Mouse (Mus musculus) heart, embryonic 15.5 days (tissue): ENCODE measurements at regions not wholly inside any gene's neighbourhood (a gene's known extent, or its start where the extent isn't known, plus 50 kb on each side); places are given as distances from the start of the nearest gene placed in this dataset.

Source experiments
- ATAC-seq: fragments of 200-750 bp; cut with Nextera tagmentation; replicated peaks from 2 replicates; pipeline ENCODE4 v1.8.0; 2017; ENCODE audit warnings: low read depth, moderate TSS enrichment; ENCODE audit not compliant: insufficient number of reproducible peaks, insufficient read depth, low FRiP score
- H3K27ac ChIP-seq: fragments of 300-500 bp; sonication (generic); 2 replicates; pipeline ENCODE4 v1.5.1; 2015; ENCODE audit warnings: mild to moderate bottlenecking, inconsistent platforms
- H3K27me3 ChIP-seq: fragments of 300-500 bp; sonication (generic); 2 replicates; pipeline ENCODE4 v1.6.1; 2015; ENCODE audit warnings: inconsistent platforms
- H3K36me3 ChIP-seq: fragments of 300-500 bp; sonication (generic); 2 replicates; pipeline ENCODE4 v1.6.1; 2015; ENCODE audit warnings: mild to moderate bottlenecking, inconsistent platforms
- H3K4me1 ChIP-seq: fragments of 300-500 bp; sonication (generic); replicated peaks from 2 replicates; pipeline ENCODE4 v1.6.1; 2015; ENCODE audit warnings: inconsistent platforms
- H3K4me2 ChIP-seq: fragments of 300-500 bp; sonication (generic); 2 replicates; pipeline ENCODE4 v1.6.1; 2015; ENCODE audit warnings: inconsistent platforms, mild to moderate bottlenecking, moderate library complexity
- H3K4me3 ChIP-seq: fragments of 300-500 bp; sonication (generic); 2 replicates; pipeline ENCODE4 v1.5.1; 2015; ENCODE audit warnings: mild to moderate bottlenecking, inconsistent platforms
- H3K9ac ChIP-seq: fragments of 300-500 bp; sonication (generic); 2 replicates; pipeline ENCODE4 v1.6.1; 2015; ENCODE audit warnings: mild to moderate bottlenecking, inconsistent platforms
- H3K9me3 ChIP-seq: fragments of 300-500 bp; sonication (generic); replicated peaks from 2 replicates; pipeline ENCODE4 v1.6.1; 2016; ENCODE audit warnings: inconsistent platforms
- WGBS: fragments of 180-500 bp; shearing (Covaris S2); methylation state at CpG from one replicate; pipeline ENCODE4 v1.1.7; 2015; ENCODE audit warnings: mixed read lengths; 5-methylcytosine and 5-hydroxymethylcytosine counted together

DNA sequence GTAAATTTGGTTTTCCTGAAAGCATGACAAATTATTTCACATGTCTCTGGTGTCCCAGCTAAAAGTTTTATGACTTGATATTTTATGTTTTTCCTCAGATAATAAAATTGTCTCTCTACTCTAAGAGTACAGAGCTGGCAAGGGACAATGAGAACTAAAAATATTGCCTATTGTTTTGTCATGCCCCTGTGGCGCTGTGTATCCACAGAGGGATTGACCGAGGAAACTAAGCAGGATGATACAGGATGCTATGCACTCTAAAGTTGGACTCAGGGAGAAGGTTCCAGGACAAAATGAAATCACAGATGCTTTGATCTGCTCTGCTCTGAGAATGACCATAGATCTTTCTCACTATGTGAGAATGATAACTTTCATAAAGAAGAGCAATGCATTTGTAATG, 1203.3 kb upstream of the Flrt2 start:
- no peaks in the 10 kb centered on the region for H3K27me3 ChIP-seq

DNA sequence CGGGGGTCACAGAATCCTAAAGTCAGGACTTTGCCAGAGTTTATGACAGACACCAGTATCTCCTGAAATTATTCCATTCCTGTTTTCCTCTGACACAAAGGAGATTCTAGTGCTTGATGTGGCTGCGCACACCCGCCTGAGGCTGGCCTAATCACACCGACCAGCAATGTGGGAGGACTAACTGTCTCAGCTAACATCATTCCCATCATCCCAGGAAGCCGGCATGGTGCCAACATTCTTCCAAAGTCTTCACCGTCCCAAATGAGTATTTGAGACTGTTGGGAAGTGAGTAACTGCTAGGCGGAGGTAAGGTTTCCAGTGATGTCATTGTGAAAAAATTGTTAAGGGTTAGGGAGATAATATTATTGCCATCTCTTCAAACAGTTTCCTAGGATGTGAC, 1183.9 kb upstream of the Flrt2 start:
- no peaks in the 10 kb centered on the region for H3K9me3 ChIP-seq
- WGBS = 58% methylated on average over 7 of the region's 7 CpGs
- no peaks in the 10 kb centered on the region for H3K36me3 ChIP-seq
- no peaks in the 10 kb centered on the region for H3K27me3 ChIP-seq
- no peak overlapping the region for H3K9ac ChIP-seq
- no peak overlapping the region for H3K4me2 ChIP-seq
- no peak overlapping the region for H3K27ac ChIP-seq
- peaks cover 4% of the 10 kb centered on the region for H3K4me1 ChIP-seq
- H3K4me3 ChIP-seq = no peak overlapping the region
- no peak for ATAC-seq

More for the DNA sequence above, 1203.3 kb upstream of the Flrt2 start:
- Histone ChIP-seq H3K9ac (no peak overlapping the region), H3K9me3 (no peaks in the 10 kb centered on the region), H3K4me3 (no peak overlapping the region), H3K27ac (no peak overlapping the region), H3K4me1 (no peaks in the 10 kb centered on the region), H3K36me3 (no peaks in the 10 kb centered on the region), H3K4me2 (no peak overlapping the region)
- no peak for ATAC-seq
- 48% methylated on average over 2 of the region's 2 CpGs for WGBS

DNA sequence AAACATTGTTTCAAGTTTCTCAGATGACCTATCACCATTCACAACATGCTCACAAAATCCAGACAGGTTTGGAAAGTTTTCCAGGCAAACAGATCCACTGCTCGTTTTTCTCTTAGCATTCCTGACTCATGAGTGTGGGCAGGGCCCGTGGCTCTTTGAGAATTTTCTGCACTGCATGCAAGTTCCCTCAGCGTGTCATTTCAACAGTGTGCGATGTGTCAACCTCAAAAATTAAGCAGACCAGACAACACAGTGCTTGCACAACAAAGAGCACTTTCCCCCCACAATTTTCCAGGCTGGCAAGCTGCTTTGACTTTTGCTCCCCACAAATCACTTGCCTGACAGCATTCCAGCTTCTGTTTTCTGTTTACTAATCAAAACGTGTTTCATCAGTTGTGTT, 1182.2 kb upstream of the Flrt2 start:
- H3K4me3 ChIP-seq = no peak overlapping the region
- ATAC-seq = no peak
- H3K36me3 ChIP-seq = no peaks in the 10 kb centered on the region
- 15% methylated on average over 5 of the region's 5 CpGs for WGBS
- H3K9me3 ChIP-seq = no peaks in the 10 kb centered on the region
- H3K4me1 ChIP-seq = peaks cover 4% of the 10 kb centered on the region
- H3K27ac ChIP-seq = no peak overlapping the region
- H3K9ac ChIP-seq = no peak overlapping the region
- no peak overlapping the region for H3K4me2 ChIP-seq
- H3K27me3 ChIP-seq = no peaks in the 10 kb centered on the region

DNA sequence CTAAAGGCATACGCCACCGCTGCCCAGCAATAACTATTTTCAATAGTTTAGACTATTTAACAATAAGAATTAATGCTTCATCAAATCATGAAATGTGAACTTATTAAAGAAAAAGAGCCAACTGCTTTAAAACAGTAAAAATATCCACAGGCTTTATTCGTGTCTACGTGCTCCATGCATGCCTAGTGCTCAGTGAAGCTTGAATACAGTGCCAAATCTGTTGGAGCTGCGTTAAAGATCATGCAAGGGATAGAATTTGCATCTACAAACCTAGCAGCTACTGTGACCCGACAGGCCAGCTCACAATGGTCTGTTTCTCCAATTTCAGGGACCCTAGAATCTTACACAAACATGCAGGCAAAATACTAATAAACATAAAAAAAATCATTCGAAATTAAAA, 1147.3 kb upstream of the Flrt2 start:
- 88% methylated on average over 7 of the region's 7 CpGs for WGBS
- ATAC-seq = no peak

DNA sequence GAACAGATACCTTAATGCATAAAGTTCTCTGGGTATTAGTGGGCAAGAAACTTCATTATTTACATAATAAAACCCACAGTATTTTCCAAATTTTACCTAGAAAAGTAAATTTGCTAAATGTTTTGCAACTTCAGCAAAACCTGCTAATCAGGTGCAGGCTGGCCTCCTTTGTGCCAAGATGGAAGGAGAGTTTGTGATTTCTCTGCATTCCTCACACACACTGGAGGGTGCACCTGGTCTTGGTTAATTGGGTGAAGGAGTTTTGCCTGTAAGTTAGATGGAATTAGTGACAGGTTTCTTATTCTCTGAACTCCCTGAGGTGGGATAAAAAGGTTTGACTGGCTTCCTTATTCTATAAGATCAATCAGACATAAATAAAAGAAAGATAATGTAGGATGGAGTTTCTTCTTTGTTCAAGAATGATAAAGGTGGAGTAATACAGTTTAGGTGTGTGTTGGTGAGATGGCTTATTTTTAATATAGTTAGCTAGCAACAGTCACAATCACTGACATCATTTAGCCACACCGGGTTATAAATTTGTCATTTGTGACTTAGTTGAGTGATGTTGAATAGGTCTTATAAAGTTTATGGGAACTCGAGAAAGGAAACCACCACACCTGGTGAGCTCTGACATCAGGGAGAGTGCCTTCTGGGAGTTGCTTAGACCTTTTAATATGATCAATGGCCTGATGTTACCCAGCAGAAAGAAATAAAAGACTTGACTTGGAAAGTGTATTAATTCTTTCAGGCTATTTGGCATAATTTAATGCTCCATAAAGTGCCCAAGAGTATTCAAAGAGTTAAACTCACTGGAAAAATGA, 1131.4 kb upstream of the Flrt2 start:
- Histone ChIP-seq H3K36me3 (no peaks in the 10 kb centered on the region), H3K9me3 (no peaks in the 10 kb centered on the region), H3K4me3 (no peak overlapping the region), H3K27me3 (no peaks in the 10 kb centered on the region), H3K4me2 (no peak overlapping the region), H3K4me1 (no peaks in the 10 kb centered on the region), H3K27ac (no peak overlapping the region), H3K9ac (no peak overlapping the region)
- ATAC-seq = no peak
- WGBS = 78% methylated on average over 2 of the region's 2 CpGs

More for the DNA sequence above, 1147.3 kb upstream of the Flrt2 start:
- no peaks in the 10 kb centered on the region for H3K9me3 ChIP-seq
- H3K4me1 ChIP-seq = no peaks in the 10 kb centered on the region
- no peaks in the 10 kb centered on the region for H3K36me3 ChIP-seq
- no peak overlapping the region for H3K4me2 ChIP-seq
- H3K9ac ChIP-seq = no peak overlapping the region
- H3K4me3 ChIP-seq = no peak overlapping the region
- no peak overlapping the region for H3K27ac ChIP-seq
- no peaks in the 10 kb centered on the region for H3K27me3 ChIP-seq

DNA sequence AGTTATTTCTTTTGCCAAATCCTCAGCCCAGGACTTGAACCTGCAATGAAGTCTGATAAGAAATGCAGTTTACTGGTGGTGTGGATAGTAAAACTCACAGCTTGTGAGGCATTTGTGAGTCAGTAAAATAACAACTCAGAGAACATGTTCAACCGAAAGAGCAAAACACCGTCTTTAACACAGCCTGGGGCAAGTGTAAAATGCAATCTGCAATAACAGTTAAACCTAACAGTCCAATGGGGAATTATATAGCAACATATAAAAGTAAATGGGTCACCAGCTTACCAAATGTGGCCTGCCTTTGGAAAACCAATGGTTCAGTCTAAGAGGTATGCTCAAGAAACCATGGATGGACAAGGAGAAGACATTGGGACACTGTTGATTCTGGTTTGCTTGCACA, 1117.0 kb upstream of the Flrt2 start:
- 80% methylated on average over 2 of the region's 2 CpGs for WGBS
- no peaks in the 10 kb centered on the region for H3K4me1 ChIP-seq
- no peaks in the 10 kb centered on the region for H3K27me3 ChIP-seq
- no peak overlapping the region for H3K4me2 ChIP-seq
- no peak overlapping the region for H3K9ac ChIP-seq
- no peak overlapping the region for H3K4me3 ChIP-seq
- H3K9me3 ChIP-seq = no peaks in the 10 kb centered on the region
- H3K36me3 ChIP-seq = no peaks in the 10 kb centered on the region
- H3K27ac ChIP-seq = no peak overlapping the region
- no peak for ATAC-seq

DNA sequence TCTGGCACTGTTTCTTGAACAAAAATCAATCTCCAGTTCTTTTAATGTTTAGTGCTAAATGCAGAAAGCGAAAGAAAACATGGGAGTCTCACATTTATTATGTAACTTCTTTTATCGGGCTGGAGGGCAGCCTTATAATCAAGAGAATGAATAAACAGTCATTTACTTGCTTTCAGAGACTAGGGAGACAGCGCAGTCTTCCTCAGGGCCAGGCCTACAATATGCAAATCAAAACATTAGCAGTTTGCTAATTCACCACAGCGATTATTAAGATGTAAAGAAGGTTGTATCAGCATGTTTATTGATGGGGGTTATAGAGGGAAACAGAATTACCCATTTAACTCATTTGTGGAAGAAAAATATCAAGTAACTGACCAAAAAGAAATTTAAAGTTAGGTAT, 1111.7 kb upstream of the Flrt2 start:
- 60% methylated on average over 4 of the region's 4 CpGs for WGBS
- Histone ChIP-seq H3K27ac (no peak overlapping the region), H3K27me3 (no peaks in the 10 kb centered on the region)

DNA sequence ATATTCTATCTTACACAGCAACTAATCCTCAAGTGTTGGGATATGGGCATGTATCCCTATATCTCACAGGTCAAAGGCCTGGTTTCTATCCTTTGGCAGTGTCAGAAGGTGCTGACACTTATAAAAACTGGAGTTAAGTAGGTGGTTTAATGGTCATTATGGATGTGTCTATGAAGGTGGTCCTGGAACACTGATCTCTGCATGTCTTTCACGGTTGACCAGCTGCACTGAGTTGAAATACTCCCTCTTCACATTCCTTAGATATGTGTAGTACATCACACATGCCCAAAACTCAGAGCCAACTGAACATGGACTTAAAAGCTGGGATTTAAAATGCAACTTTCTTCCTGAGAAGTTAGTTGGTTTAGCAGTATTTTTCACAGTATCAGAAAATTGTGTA, 1107.7 kb upstream of the Flrt2 start:
- H3K9me3 ChIP-seq = no peaks in the 10 kb centered on the region
- no peaks in the 10 kb centered on the region for H3K36me3 ChIP-seq
- H3K27me3 ChIP-seq = no peaks in the 10 kb centered on the region
- H3K27ac ChIP-seq = peak overlapping the region; percentile 4; the same call in 1 of the 2 replicates
- WGBS = 39% methylated on average over 1 of the region's 1 CpGs
- ATAC-seq = peak; percentile 64; the same call in 1 of the 2 replicates
- peaks cover 21% of the 10 kb centered on the region for H3K4me1 ChIP-seq
- no peak overlapping the region for H3K4me3 ChIP-seq
- H3K4me2 ChIP-seq = no peak overlapping the region
- H3K9ac ChIP-seq = no peak overlapping the region

More for the DNA sequence above, 1111.7 kb upstream of the Flrt2 start:
- Histone ChIP-seq H3K36me3 (no peaks in the 10 kb centered on the region), H3K4me2 (no peak overlapping the region), H3K4me1 (peaks cover 11% of the 10 kb centered on the region; the same call in 1 of the 2 replicates), H3K4me3 (no peak overlapping the region), H3K9me3 (no peaks in the 10 kb centered on the region), H3K9ac (no peak overlapping the region)
- no peak for ATAC-seq

DNA sequence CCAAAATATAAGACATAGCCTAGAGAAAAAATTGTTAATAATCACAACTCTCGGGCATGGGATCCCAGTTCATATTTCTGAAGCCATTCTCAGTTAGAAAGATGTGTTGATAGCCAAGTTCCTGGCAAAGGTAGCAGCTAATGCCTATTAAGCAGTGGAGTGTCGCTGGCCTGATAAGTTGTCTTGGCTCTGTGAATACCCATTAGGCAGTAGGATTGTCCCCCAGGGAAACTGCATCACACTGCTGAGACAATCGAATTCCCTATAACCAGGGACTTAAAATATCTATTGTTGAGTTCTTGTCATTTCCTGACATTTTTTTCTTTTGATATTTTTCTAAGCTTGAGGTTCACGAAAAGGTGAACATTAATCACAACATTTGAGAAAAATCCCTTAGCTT, 1105.0 kb upstream of the Flrt2 start:
- H3K4me1 ChIP-seq = peaks cover 21% of the 10 kb centered on the region
- no peak overlapping the region for H3K4me3 ChIP-seq
- WGBS = 55% methylated on average over 4 of the region's 4 CpGs
- H3K27ac ChIP-seq = no peak overlapping the region
- no peaks in the 10 kb centered on the region for H3K36me3 ChIP-seq
- no peak for ATAC-seq
- no peak overlapping the region for H3K4me2 ChIP-seq
- no peaks in the 10 kb centered on the region for H3K27me3 ChIP-seq
- H3K9me3 ChIP-seq = no peaks in the 10 kb centered on the region
- no peak overlapping the region for H3K9ac ChIP-seq

DNA sequence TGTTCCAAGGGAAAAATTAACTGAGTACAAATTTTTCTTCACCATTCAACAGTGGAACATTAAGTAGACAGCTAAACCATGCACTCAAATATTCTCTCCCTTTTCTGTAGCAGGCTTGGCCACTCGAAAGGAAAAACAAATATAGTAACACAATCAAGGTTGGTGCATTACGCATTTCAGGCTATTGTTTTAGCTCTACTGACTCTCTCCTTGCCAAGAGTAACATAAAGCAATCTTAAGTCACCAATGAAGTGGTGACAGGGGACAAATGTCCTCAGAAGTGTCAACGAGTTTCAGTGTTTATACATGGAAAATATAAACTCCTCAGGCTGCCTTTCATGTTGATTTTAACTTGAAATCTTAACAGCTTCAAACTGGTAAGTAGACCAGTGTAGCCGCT, 1103.4 kb upstream of the Flrt2 start:
- Histone ChIP-seq H3K9me3 (no peaks in the 10 kb centered on the region), H3K27me3 (no peaks in the 10 kb centered on the region), H3K27ac (peak overlapping the region; percentile 86), H3K4me1 (peaks cover 21% of the 10 kb centered on the region), H3K4me3 (peak overlapping the region; percentile 25), H3K4me2 (peak overlapping the region; percentile 52), H3K9ac (no peak overlapping the region), H3K36me3 (no peaks in the 10 kb centered on the region)
- peak; percentile 79 for ATAC-seq
- WGBS = 8% methylated on average over 4 of the region's 4 CpGs

DNA sequence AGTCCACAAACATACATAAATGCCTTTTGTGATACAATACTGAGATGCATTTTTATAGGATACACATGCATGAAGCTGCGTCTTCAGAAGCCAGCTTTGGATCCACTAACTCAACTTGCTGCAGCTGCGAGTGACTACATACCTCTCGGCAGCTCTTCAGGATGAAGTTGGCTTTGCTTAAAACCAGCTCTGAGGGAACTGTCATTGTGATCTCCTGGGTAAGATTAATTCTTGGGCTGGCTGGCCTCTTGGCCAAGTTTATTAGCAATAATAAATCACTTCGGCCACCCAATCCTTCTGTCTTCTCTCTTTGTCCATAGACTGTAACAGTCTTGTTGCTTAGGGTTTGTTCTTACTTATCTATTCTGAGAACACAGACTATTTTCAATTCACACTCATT, 1103.0 kb upstream of the Flrt2 start:
- Histone ChIP-seq H3K9me3 (no peaks in the 10 kb centered on the region), H3K27ac (peak overlapping the region; percentile 86), H3K36me3 (no peaks in the 10 kb centered on the region), H3K9ac (no peak overlapping the region), H3K4me2 (peak overlapping the region; percentile 52), H3K4me1 (peaks cover 21% of the 10 kb centered on the region), H3K27me3 (no peaks in the 10 kb centered on the region), H3K4me3 (peak overlapping the region; percentile 25)
- 25% methylated on average over 4 of the region's 4 CpGs for whole genome bisulfite sequencing
- 0 out of 2 replicates have a peak, but pooled peaks have one; percentile 53 for ATAC-seq

DNA sequence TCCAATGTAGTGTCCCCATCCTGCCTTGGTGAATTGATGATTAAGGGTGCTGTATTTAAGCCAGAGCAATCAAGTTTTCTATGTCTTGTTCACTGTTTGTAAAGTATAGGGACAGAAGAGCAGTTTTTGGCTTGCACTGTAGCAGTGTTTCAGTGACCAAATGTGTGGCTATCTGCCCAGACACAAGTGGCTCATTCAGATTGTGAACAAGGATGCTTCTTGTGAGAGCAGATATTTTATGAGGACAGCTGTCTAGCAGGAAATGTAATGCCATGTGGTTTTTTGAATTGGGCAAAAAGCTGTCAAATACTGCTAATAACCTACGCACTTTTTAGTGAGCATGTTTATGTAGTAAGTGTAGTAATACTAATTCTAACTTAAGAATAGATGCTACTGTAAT, 1086.5 kb upstream of the Flrt2 start:
- H3K9me3 ChIP-seq = no peaks in the 10 kb centered on the region
- no peak overlapping the region for H3K27ac ChIP-seq
- H3K4me3 ChIP-seq = no peak overlapping the region
- H3K27me3 ChIP-seq = no peaks in the 10 kb centered on the region
- WGBS = 61% methylated on average over 1 of the region's 1 CpGs
- ATAC-seq = no peak
- H3K4me2 ChIP-seq = no peak overlapping the region
- no peak overlapping the region for H3K9ac ChIP-seq
- H3K36me3 ChIP-seq = no peaks in the 10 kb centered on the region
- H3K4me1 ChIP-seq = 0 out of 2 replicates have a peak, but pooled peaks cover 3% of the 10 kb centered on the region
